Mouse (Mus musculus): ENCODE measurements around the gene AK157302. TPM values are rescaled to one million over a fixed set of nuclear protein-coding genes. Genes with fewer than 3 reads are reported as not detected.
"Not testable (repeated sequence)": the region's sequence is repeated elsewhere in the genome, so short reads cannot be mapped to it uniquely, and the experiment has no call there.

The AK157302 gene
- total RNA-seq (2021), result 10 to 100 TPM; 16.5 to 17.2 TPM

GRCm38 (mm10) chr13:21495080-21495479, at the start of gene AK157302:
Gene AK157302, plus strand, starts transcription at chr13:21495223.
- intact Hi-C loops (cut with DNase I), result no loop called here
- peak in 1 of 2 experiments; percentile 49 for DNase-seq (ENCODE audit: extremely low spot score in 1 of 2, low spot score in 2 of 2)

- no peak for DNase-seq (ENCODE audit: extremely low spot score in 1 of 2, low spot score in 2 of 2)
- intact Hi-C loops (cut with DNase I), result no loop called here
Measured at GRCm38 (mm10) chr13:21446796-21447195, 48.2 kb upstream of the AK157302 start.

DNA sequence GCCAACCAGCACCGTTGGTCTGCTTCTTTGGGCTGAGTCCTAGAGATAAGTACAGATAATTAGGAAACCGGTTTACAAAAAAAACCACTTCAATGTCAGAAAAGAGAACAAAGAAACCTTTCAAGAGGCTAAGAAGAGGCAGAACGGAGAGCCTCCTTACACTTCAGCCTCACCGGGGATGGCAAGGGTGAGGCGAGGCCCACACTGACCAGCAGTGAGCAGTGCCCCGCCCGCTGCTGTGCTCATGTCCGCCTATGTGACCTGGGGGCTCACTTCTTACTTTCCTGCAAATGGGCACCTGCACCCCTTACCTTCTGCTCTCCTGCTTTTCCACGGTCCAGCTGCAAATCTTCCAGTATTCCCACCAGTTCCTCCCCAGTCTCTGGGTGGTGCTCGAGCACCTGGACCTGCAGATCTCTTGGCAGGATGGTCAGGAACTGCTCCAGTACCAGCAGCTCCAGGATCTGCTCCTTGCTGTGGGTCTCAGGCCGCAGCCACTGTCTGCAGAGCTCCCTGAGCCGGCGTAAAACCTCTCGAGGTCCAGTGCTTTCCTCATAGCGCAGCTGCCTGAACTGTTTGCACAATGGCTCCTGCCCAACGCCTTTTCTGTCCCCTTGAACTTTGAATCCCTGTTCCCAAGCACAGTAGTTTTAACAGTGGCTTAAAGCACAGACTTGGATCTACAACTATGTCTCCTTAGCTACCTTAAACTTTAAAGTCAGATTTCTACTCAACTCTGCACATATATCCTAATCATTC, 47.0 kb upstream of the AK157302 start:
- intact Hi-C loops (cut with DNase I), result no loop called here
- DNase-seq (ENCODE audit: extremely low spot score in 1 of 2, low spot score in 2 of 2), result no peak

GRCm38 (mm10) chr13:21453042-21453441, 42.0 kb upstream of the AK157302 start:
- intact Hi-C loops (cut with DNase I), result loop anchor here (5.0 kb wide), 1 partner anchor 51 kb away; the partner anchor contains the start of gene Zkscan3
- DNase-seq (ENCODE audit: extremely low spot score in 1 of 2, low spot score in 2 of 2), result no peak

GRCm38 (mm10) chr13:21453449-21453848, 41.6 kb upstream of the AK157302 start, which contains the start of gene Zscan26:
Gene Zscan26, minus strand, starts transcription at chr13:21453730.
- peak; percentile 63 to 77 for DNase-seq (ENCODE audit: extremely low spot score in 1 of 2, low spot score in 2 of 2)
- intact Hi-C loops (cut with DNase I), result loop anchor here (5.0 kb wide), 1 partner anchor 51 kb away; the partner anchor contains the start of gene Zkscan3

DNA sequence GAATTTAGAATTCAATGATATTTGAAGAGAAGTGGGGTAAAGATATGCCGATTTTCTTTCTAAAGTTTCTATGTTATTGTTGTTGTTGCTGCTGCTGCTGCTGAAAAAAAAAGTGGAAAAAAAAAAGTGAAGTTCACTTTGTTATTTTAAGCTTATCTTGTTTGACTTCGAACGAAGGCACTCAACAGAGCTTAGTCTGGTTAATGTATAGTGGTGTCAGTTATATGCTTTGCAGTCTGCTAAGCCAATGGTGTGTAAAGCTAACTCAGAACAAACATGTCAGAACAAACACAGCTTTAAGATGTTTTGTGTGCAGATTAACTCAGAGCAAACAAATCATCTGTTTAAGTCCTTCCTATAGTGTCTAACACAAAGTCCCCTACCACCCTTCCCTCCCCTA, 40.9 kb upstream of the AK157302 start:
- intact Hi-C loops (cut with DNase I), result loop anchor here (5.0 kb wide), 1 partner anchor 52 kb away; the partner anchor contains the start of gene Zkscan3
- DNase-seq (ENCODE audit: extremely low spot score in 1 of 2, low spot score in 2 of 2), result no peak

DNA sequence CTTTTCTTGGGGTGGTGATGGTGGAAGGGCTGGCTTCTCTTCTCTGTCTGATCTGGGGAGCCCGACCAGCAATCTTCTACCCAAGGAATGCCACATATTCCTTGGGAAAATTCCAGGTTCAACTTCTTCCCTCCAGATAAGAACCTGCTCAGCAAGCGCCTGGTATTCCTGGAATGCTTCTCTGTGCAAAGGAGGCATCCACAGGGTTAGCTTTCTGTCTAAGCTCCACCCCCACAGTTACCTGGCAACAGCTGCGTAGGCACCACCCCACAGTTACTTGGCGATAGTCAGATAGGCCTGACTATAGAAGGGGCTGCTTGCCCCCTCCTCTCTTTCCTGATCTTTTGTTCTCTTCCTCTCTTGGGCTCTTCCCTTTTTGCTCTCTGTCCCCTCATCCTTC, 38.7 kb upstream of the AK157302 start:
- intact Hi-C loops (cut with DNase I), result no loop called here
- no peak for DNase-seq (ENCODE audit: extremely low spot score in 1 of 2, low spot score in 2 of 2)

- intact Hi-C loops (cut with DNase I); DNase-seq (ENCODE audit: extremely low spot score in 1 of 2, low spot score in 2 of 2): not testable (repeated sequence)
Measured at GRCm38 (mm10) chr13:21462516-21462915, 32.5 kb upstream of the AK157302 start.

GRCm38 (mm10) chr13:21467336-21467735, 27.7 kb upstream of the AK157302 start:
- no peak for DNase-seq (ENCODE audit: extremely low spot score in 1 of 2, low spot score in 2 of 2)
- intact Hi-C loops (cut with DNase I), result no loop called here

GRCm38 (mm10) chr13:21468061-21469019, 26.7 kb upstream of the AK157302 start, which contains the start of gene Nkapl:
Gene Nkapl, minus strand, starts transcription at chr13:21468509.
- intact Hi-C loops (cut with DNase I), result no loop called here

DNA sequence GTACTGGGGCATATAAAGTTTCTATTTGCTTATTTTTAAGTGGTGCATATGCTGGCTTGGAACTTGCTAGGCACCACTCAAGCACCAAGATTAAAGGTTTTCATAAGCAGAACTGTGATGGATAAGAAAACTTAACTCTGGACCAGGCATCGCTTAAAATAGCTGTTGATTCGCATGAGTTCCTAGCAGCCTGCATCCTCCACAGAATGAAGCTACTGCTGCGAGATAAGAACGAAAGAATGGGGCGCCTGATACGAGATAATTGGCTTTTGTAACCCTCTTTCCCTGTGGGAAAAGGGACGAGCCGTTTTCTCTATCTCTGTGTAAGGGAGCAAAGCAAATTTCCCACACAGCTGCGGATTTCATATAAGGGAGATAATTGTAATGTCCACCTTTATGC, 25.9 kb upstream of the AK157302 start:
- intact Hi-C loops (cut with DNase I), result no loop called here
- no peak for DNase-seq (ENCODE audit: extremely low spot score in 1 of 2, low spot score in 2 of 2)

More at GRCm38 (mm10) chr13:21468061-21469019, 26.7 kb upstream of the AK157302 start, which contains the start of gene Nkapl:
- DNase-seq (ENCODE audit: extremely low spot score in 1 of 2, low spot score in 2 of 2), result peak; percentile 33 to 88

- intact Hi-C loops (cut with DNase I), result no loop called here
- no peak for DNase-seq (ENCODE audit: extremely low spot score in 1 of 2, low spot score in 2 of 2)
Measured at GRCm38 (mm10) chr13:21472427-21472826, 22.6 kb upstream of the AK157302 start.

DNA sequence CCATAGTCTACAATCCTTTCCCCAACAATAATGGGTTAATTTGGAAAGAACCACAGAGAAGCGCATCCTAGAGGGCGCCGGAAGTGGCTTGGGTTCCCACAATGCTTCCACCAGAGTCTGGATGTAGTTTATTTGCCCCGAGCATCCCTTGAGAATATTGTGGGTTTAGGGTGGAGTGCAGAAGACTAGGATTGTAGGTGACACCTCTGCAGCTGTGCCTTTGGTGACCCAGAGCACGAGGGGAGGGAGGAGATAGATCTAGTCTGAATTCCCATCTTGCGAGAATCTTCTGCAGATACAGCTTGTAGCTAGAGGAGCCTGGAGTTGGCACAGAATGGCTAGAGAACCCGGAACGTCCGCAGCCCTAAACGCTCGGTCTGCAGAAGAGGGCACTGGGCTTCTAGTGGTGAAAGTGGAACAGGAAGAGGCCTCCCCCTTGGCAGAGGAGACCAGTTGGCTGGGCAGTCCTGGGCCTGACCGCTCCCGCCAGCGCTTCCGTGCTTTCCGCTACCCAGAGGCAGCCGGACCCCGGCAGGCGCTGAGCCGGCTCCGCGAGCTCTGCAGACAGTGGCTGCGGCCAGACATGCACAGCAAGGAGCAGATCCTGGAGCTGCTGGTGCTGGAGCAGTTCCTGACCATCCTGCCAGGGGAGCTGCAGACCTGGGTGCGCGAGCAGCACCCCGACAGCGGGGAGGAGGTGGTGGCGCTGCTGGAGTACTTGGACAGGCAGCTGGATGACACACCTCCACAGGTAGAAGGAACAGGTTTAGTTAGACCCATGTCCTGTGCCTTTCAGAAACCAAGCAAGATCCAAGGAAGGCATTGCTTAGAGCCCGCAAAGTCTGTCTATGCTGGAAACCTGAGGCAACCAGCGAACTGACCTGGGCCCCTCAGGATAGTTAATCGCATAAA, 16.0 kb upstream of the AK157302 start, which contains the start of the genes Zkscan4 and Gm10065:
Gene Zkscan4 (plus strand): TSS at position 149 of the 912 bp plus-strand sequence.
Gene Gm10065 (minus strand): TSS at position 683 of the 912 bp plus-strand sequence.
- intact Hi-C loops (cut with DNase I), result not testable (repeated sequence)
- DNase-seq (ENCODE audit: extremely low spot score in 1 of 2, low spot score in 2 of 2), result peak; percentile 70 to 79

- intact Hi-C loops (cut with DNase I), result no loop called here
- no peak for DNase-seq (ENCODE audit: extremely low spot score in 1 of 2, low spot score in 2 of 2)
Measured at GRCm38 (mm10) chr13:21486881-21487280, 8.1 kb upstream of the AK157302 start.

DNA sequence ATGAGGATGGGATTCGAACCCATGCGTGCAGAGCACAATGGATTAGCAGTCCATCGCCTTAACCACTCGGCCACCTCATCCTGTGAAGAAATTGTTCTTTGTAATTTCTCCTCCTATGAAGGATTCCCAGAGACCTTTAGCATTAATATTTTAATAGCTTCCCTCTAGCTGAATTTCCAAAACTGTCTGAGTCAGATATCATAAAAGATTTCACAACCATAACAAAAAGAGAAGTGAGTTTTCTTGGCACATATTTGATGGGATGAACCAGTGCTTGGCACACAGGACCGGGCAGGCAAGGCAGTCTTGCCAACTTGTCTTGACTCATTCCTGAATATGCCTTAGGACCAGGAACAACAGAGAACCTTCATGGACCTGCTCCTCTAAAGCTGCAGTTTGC, 2.2 kb upstream of the AK157302 start:
- DNase-seq (ENCODE audit: extremely low spot score in 1 of 2, low spot score in 2 of 2), result no peak
- intact Hi-C loops (cut with DNase I), result no loop called here

GRCm38 (mm10) chr13:21501182-21501581, 6.2 kb downstream of the AK157302 start, which contains the start of gene Gm11273:
Gene Gm11273, minus strand, starts transcription at chr13:21501418.
- DNase-seq (ENCODE audit: extremely low spot score in 1 of 2, low spot score in 2 of 2); intact Hi-C loops (cut with DNase I): not testable (repeated sequence)

DNA sequence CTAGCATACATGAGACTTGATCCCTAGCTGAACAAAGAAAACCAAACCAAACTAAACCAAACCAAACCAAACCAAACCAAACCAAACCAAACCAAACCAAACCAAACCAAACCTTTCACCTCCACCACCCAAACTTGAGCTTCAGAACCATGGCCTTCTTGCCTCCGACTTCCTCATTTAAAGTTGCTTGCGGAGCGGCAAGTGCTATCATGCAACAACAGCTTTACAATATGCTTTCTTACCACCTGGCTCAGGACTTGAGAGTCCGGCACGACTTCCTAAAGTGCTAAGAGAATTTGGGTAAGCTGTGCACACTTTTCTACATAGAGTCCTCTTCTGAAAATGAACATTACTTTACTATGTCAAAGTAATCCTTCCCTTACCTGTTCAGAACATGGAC, 7.3 kb downstream of the AK157302 start:
- DNase-seq (ENCODE audit: extremely low spot score in 1 of 2, low spot score in 2 of 2), result no peak
- intact Hi-C loops (cut with DNase I), result no loop called here

DNA sequence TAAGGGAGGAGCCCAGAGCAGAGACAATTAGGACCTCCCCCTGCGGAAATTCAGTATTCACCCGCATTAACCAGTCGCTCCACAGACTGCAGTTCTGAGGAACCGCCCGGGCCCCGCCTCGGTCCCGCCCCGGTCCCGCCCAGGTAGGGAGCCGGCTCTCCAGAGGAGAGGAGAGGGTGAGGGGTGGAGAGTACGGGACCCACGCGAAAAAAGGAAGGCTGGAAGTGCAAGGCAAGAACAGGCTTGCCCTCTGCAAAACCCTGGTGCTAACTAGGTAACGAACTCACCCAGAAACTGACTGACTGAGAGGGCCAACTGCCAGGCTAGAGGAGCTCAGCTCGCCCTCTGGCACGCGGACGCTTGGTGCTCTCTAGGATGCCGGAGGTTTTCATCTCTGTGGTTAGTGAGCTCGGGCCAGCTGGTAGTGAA, 11.2 kb downstream of the AK157302 start:
- peak; percentile 55 to 86 for DNase-seq (ENCODE audit: extremely low spot score in 1 of 2, low spot score in 2 of 2)
- intact Hi-C loops (cut with DNase I), result no loop called here
